Mouse (Mus musculus): ENCODE data around the gene Nav2. TPM values are rescaled to one million over a fixed set of nuclear protein-coding genes. Genes with fewer than 3 reads are reported as not detected.

The Nav2 gene
- polyA plus RNA-seq, 1 experiment from 2014 or later = 6.0 TPM

DNA sequence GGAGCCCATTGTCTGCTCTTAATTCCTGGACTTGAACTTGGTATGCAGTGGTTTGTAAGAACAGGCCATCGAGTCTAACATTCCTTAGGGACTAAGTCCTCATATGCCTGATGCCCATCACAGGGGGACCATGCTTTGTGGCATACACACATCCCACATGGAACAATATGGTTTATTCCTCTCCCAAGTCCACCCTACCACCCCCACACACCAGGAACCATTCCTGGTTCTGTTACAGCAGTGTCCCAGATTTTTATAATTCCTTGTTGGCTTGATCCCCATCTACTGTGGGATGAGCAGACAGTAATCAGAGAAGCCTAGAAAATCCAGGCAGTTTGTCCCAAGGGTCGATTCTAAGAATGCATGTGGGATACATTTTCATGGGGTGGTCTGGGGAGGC, 668.6 kb downstream of the Nav2 start:
- Histone ChIP-seq H3K27ac (replicated peaks) (no peak overlapping the region), H3K27me3 (ENCODE audit: control insufficient read depth, insufficient read depth, low read length) (no peaks in the 10 kb centered on the region), H3K36me3 (ENCODE audit: control insufficient read depth, insufficient read depth, low read length) (peaks cover 15% of the 10 kb centered on the region), H3K4me1 (replicated peaks; ENCODE audit: control insufficient read depth, insufficient read depth) (no peaks in the 10 kb centered on the region), H3K4me3 (ENCODE audit: low read depth, low read length) (no peak overlapping the region), H3K9ac (ENCODE audit: low read length) (no peak overlapping the region), H3K4me2 (replicated peaks; ENCODE audit: low read depth) (no peak overlapping the region), H3K9me3 (ENCODE audit: control insufficient read depth, low read length) (no peaks in the 10 kb centered on the region)
- WGBS = 87% methylated on average over 2 of the region's 2 CpGs
- DNase-seq (ENCODE audit: low spot score) (no peak), ATAC-seq (ENCODE audit: low FRiP score, low TSS enrichment) (no peak)
- no peak for TF ChIP-seq EP300 (optimal IDR thresholded peaks at IDR 0.05)
- no peak for TF ChIP-seq CTCF (IDR thresholded peaks at IDR 0.05; ENCODE audit: low read depth)

DNA sequence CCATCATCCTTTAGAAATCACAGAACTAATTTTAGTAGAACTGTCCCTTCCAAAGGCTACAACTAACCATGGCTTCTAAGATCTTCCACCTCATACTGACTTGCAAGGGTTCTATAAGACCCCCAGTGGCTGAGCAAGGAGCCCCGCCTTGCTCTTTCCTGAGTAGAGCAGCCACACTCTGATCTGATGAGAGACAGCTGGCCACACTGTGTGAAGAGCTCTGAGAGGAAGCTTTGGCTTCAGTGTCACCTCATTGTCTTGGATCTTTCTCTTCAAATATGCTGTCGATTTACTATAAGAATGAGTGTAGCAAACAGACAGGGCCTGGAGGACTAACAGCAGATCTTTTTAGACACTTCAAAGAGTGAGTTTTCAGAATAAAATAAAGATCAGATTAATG, 673.4 kb downstream of the Nav2 start:
- Histone ChIP-seq H3K27me3 (ENCODE audit: control insufficient read depth, insufficient read depth, low read length) (no peaks in the 10 kb centered on the region), H3K4me2 (replicated peaks; ENCODE audit: low read depth) (no peak overlapping the region), H3K4me1 (replicated peaks; ENCODE audit: control insufficient read depth, insufficient read depth) (no peaks in the 10 kb centered on the region), H3K27ac (replicated peaks) (no peak overlapping the region), H3K4me3 (ENCODE audit: low read depth, low read length) (no peak overlapping the region), H3K36me3 (ENCODE audit: control insufficient read depth, insufficient read depth, low read length) (peaks cover 2% of the 10 kb centered on the region; the same call in 1 of the 2 replicates), H3K9me3 (ENCODE audit: control insufficient read depth, low read length) (no peaks in the 10 kb centered on the region), H3K9ac (ENCODE audit: low read length) (no peak overlapping the region)
- no peak for DNase-seq (ENCODE audit: low spot score)
- WGBS = 82% methylated on average over 2 of the region's 2 CpGs
- ATAC-seq (ENCODE audit: low FRiP score, low TSS enrichment) = no peak
- TF ChIP-seq CTCF (IDR thresholded peaks at IDR 0.05; ENCODE audit: low read depth) (no peak), EP300 (optimal IDR thresholded peaks at IDR 0.05) (no peak)

DNA sequence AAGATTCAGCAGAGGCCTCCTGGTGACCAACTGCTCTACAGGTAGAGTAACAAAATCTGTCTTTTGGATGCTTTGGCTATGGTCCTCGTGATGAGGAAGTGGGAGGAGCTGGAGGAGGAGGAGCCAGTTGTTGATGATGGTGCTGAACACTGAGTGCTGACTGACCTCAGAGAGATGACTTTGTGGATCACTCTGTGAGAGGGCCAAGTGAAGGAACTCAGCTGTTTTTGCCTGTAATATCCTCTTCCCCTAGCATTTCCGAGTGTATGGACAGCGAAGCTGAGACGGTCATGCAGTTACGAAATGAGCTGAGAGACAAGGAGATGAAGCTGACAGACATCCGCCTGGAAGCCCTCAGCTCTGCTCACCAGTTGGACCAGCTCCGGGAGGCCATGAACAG, 674.0 kb downstream of the Nav2 start:
- H3K4me2 ChIP-seq (replicated peaks; ENCODE audit: low read depth) = no peak overlapping the region
- 77% methylated on average over 7 of the region's 7 CpGs for WGBS
- H3K4me1 ChIP-seq (replicated peaks; ENCODE audit: control insufficient read depth, insufficient read depth) = no peaks in the 10 kb centered on the region
- H3K9me3 ChIP-seq (ENCODE audit: control insufficient read depth, low read length) = no peaks in the 10 kb centered on the region
- peaks cover 7% of the 10 kb centered on the region for H3K36me3 ChIP-seq (ENCODE audit: control insufficient read depth, insufficient read depth, low read length)
- ATAC-seq (ENCODE audit: low FRiP score, low TSS enrichment) (no peak), DNase-seq (ENCODE audit: low spot score) (no peak)
- H3K27me3 ChIP-seq (ENCODE audit: control insufficient read depth, insufficient read depth, low read length) = no peaks in the 10 kb centered on the region
- TF ChIP-seq CTCF (IDR thresholded peaks at IDR 0.05; ENCODE audit: low read depth) (no peak), EP300 (optimal IDR thresholded peaks at IDR 0.05) (no peak)
- H3K4me3 ChIP-seq (ENCODE audit: low read depth, low read length) = no peak overlapping the region
- no peak overlapping the region for H3K27ac ChIP-seq (replicated peaks)
- H3K9ac ChIP-seq (ENCODE audit: low read length) = no peak overlapping the region

DNA sequence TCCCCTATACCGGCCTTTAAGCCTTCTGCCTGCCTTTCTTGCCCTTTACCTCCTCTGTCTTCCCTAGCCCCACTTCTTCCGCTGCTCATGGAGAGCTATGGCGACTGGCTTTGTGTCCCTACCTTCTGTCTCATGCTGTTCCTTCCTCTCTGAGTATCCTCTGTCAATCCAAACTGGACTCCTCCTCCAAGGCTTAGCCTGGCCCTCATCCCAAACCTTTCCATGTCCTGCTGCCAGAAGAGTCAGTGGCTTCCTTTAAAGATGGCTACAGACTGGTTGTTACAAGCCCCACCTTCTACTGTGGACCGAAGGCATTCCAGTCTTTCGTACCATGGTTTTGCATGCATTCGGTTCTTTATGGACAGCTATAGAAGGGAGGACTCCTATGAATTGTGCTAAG, 674.7 kb downstream of the Nav2 start:
- Histone ChIP-seq H3K4me2 (replicated peaks; ENCODE audit: low read depth) (no peak overlapping the region), H3K36me3 (ENCODE audit: control insufficient read depth, insufficient read depth, low read length) (peaks cover 11% of the 10 kb centered on the region), H3K4me1 (replicated peaks; ENCODE audit: control insufficient read depth, insufficient read depth) (no peaks in the 10 kb centered on the region), H3K27me3 (ENCODE audit: control insufficient read depth, insufficient read depth, low read length) (no peaks in the 10 kb centered on the region), H3K9me3 (ENCODE audit: control insufficient read depth, low read length) (no peaks in the 10 kb centered on the region), H3K9ac (ENCODE audit: low read length) (no peak overlapping the region), H3K4me3 (ENCODE audit: low read depth, low read length) (no peak overlapping the region), H3K27ac (replicated peaks) (no peak overlapping the region)
- ATAC-seq (ENCODE audit: low FRiP score, low TSS enrichment) (no peak), DNase-seq (ENCODE audit: low spot score) (no peak)
- 96% methylated on average over 6 of the region's 6 CpGs for WGBS
- TF ChIP-seq EP300 (optimal IDR thresholded peaks at IDR 0.05) (no peak), CTCF (IDR thresholded peaks at IDR 0.05; ENCODE audit: low read depth) (no peak)

GRCm38 (mm10) chr7:49586530-49587120, 678.1 kb downstream of the Nav2 start:
- 66% methylated on average over 5 of the region's 5 CpGs for WGBS
- DNase-seq (ENCODE audit: low spot score) = no peak
- Histone ChIP-seq H3K4me2 (replicated peaks; ENCODE audit: low read depth) (no peak overlapping the region), H3K27me3 (ENCODE audit: control insufficient read depth, insufficient read depth, low read length) (no peaks in the 10 kb centered on the region), H3K36me3 (ENCODE audit: control insufficient read depth, insufficient read depth, low read length) (peaks cover 14% of the 10 kb centered on the region), H3K9ac (ENCODE audit: low read length) (no peak overlapping the region), H3K4me1 (replicated peaks; ENCODE audit: control insufficient read depth, insufficient read depth) (no peaks in the 10 kb centered on the region), H3K27ac (replicated peaks) (no peak overlapping the region), H3K4me3 (ENCODE audit: low read depth, low read length) (no peak overlapping the region), H3K9me3 (ENCODE audit: control insufficient read depth, low read length) (no peaks in the 10 kb centered on the region)
- ATAC-seq (ENCODE audit: low FRiP score, low TSS enrichment) = no peak
- no peak for TF ChIP-seq CTCF (IDR thresholded peaks at IDR 0.05; ENCODE audit: low read depth)
- TF ChIP-seq EP300 (optimal IDR thresholded peaks at IDR 0.05) = no peak

GRCm38 (mm10) chr7:49589635-49590034, 681.1 kb downstream of the Nav2 start:
- Histone ChIP-seq H3K4me1 (replicated peaks; ENCODE audit: control insufficient read depth, insufficient read depth) (no peaks in the 10 kb centered on the region), H3K9me3 (ENCODE audit: control insufficient read depth, low read length) (no peaks in the 10 kb centered on the region), H3K4me3 (ENCODE audit: low read depth, low read length) (no peak overlapping the region), H3K36me3 (ENCODE audit: control insufficient read depth, insufficient read depth, low read length) (peaks cover 21% of the 10 kb centered on the region), H3K27ac (replicated peaks) (no peak overlapping the region), H3K4me2 (replicated peaks; ENCODE audit: low read depth) (no peak overlapping the region), H3K27me3 (ENCODE audit: control insufficient read depth, insufficient read depth, low read length) (no peaks in the 10 kb centered on the region), H3K9ac (ENCODE audit: low read length) (no peak overlapping the region)
- 90% methylated on average over 8 of the region's 8 CpGs for WGBS
- ATAC-seq (ENCODE audit: low FRiP score, low TSS enrichment) (no peak), DNase-seq (ENCODE audit: low spot score) (no peak)
- TF ChIP-seq CTCF (IDR thresholded peaks at IDR 0.05; ENCODE audit: low read depth) (no peak), EP300 (optimal IDR thresholded peaks at IDR 0.05) (no peak)
